Mouse (Mus musculus) limb, embryonic 13.5 days (tissue): ENCODE measurements around the gene Sgip1. TPM values are rescaled to one million over a fixed set of nuclear protein-coding genes. Genes with fewer than 3 reads are reported as not detected.
A peak's percentile ranks its signal among the peaks of the same experiment; 100 is the strongest.

ENCODE experiments used
- ATAC-seq: fragments of 200-750 bp; cut with Nextera tagmentation; 2 replicates; pipeline ENCODE4 v1.8.0; 2017; ENCODE audit warnings: low read depth, moderate number of reproducible peaks, moderate TSS enrichment; ENCODE audit not compliant: low FRiP score
- H3K27ac ChIP-seq: fragments of 300-500 bp; sonication (generic); 2 replicates; pipeline ENCODE4 v1.5.1; 2015; ENCODE audit warnings: inconsistent platforms, mild to moderate bottlenecking, moderate library complexity
- H3K27me3 ChIP-seq: fragments of 300-500 bp; sonication (generic); 2 replicates; pipeline ENCODE4 v1.6.1; 2015; ENCODE audit warnings: mild to moderate bottlenecking, inconsistent platforms
- H3K36me3 ChIP-seq: fragments of 300-500 bp; sonication (generic); 2 replicates; pipeline ENCODE4 v1.6.1; 2015; ENCODE audit warnings: inconsistent platforms, mild to moderate bottlenecking, moderate library complexity
- H3K4me1 ChIP-seq: fragments of 300-500 bp; sonication (generic); 2 replicates; pipeline ENCODE4 v1.6.1; 2015; ENCODE audit warnings: inconsistent platforms
- H3K4me2 ChIP-seq: fragments of 300-500 bp; sonication (generic); replicated peaks from 2 replicates; pipeline ENCODE4 v1.6.1; 2015; ENCODE audit warnings: inconsistent platforms, mild to moderate bottlenecking, moderate library complexity
- H3K4me3 ChIP-seq: fragments of 300-500 bp; sonication (generic); 2 replicates; pipeline ENCODE4 v1.5.1; 2015; ENCODE audit warnings: moderate library complexity, mild to moderate bottlenecking, inconsistent platforms
- H3K9ac ChIP-seq: fragments of 300-500 bp; sonication (generic); 2 replicates; pipeline ENCODE4 v1.6.1; 2015; ENCODE audit warnings: mild to moderate bottlenecking, inconsistent platforms
- H3K9me3 ChIP-seq: fragments of 300-500 bp; sonication (generic); 2 replicates; pipeline ENCODE4 v1.6.1; 2016; ENCODE audit warnings: inconsistent platforms
- WGBS: fragments of 180-500 bp; shearing (Covaris S2); methylation state at CpG from one replicate; pipeline ENCODE4 v1.1.7; 2015; 5-methylcytosine and 5-hydroxymethylcytosine counted together
- polyA plus RNA-seq: library from polyadenylated mRNA; unstranded; fragments of >200 nt; fragmentation: Nextera tagmentation; extraction: Ambion mirVana; gene quantifications from 2 replicates; pipeline ENCODE4 v1.2.1, GENCODE M21; 2015

Gene Sgip1
- polyA plus RNA-seq, 1 experiment from 2014 or later, result 10.0 TPM

- H3K4me3 ChIP-seq, result no peak overlapping the region
- no peaks in the 10 kb centered on the region for H3K9me3 ChIP-seq
- no peaks in the 10 kb centered on the region for H3K36me3 ChIP-seq
- WGBS, result 62% methylated on average over 7 of the region's 7 CpGs
- H3K4me1 ChIP-seq, result 0 out of 2 replicates have a peak, but pooled peaks cover 5% of the 10 kb centered on the region
- H3K27me3 ChIP-seq, result no peaks in the 10 kb centered on the region
- no peak overlapping the region for H3K27ac ChIP-seq
- H3K4me2 ChIP-seq, result no peak overlapping the region
- ATAC-seq, result no peak
- no peak overlapping the region for H3K9ac ChIP-seq
These were observed 42.1 kb downstream of the Sgip1 start for GRCm38 (mm10) chr4:102783063-102783748.

- no peaks in the 10 kb centered on the region for H3K36me3 ChIP-seq
- no peak overlapping the region for H3K27ac ChIP-seq
- ATAC-seq, result no peak
- no peak overlapping the region for H3K4me3 ChIP-seq
- H3K4me2 ChIP-seq, result no peak overlapping the region
- no peaks in the 10 kb centered on the region for H3K27me3 ChIP-seq
- no peak overlapping the region for H3K9ac ChIP-seq
- H3K9me3 ChIP-seq, result no peaks in the 10 kb centered on the region
- 0 out of 2 replicates have a peak, but pooled peaks cover 5% of the 10 kb centered on the region for H3K4me1 ChIP-seq
- 86% methylated on average over 4 of the region's 4 CpGs for WGBS
These were observed 44.1 kb downstream of the Sgip1 start for GRCm38 (mm10) chr4:102785158-102785557.

- Histone ChIP-seq H3K27me3 (no peaks in the 10 kb centered on the region), H3K36me3 (no peaks in the 10 kb centered on the region), H3K9ac (no peak overlapping the region), H3K4me2 (no peak overlapping the region), H3K9me3 (no peaks in the 10 kb centered on the region), H3K27ac (no peak overlapping the region; the same call in 1 of the 2 replicates), H3K4me3 (no peak overlapping the region), H3K4me1 (peaks cover 10% of the 10 kb centered on the region)
- WGBS, result 40% methylated on average over 8 of the region's 8 CpGs
- ATAC-seq, result no peak
These were observed 51.1 kb downstream of the Sgip1 start for GRCm38 (mm10) chr4:102792100-102792790.

- Histone ChIP-seq H3K27ac (no peak overlapping the region), H3K4me1 (peaks cover 6% of the 10 kb centered on the region; the same call in 1 of the 2 replicates), H3K4me3 (no peak overlapping the region), H3K27me3 (no peaks in the 10 kb centered on the region), H3K4me2 (no peak overlapping the region), H3K9ac (no peak overlapping the region), H3K36me3 (no peaks in the 10 kb centered on the region), H3K9me3 (no peaks in the 10 kb centered on the region)
- 84% methylated on average over 1 of the region's 1 CpGs for WGBS
- ATAC-seq, result no peak
These were observed 60.4 kb downstream of the Sgip1 start for GRCm38 (mm10) chr4:102801471-102801870.

GRCm38 (mm10) chr4:102801936-102802335 lies 60.8 kb downstream of the Sgip1 start:
- Histone ChIP-seq H3K4me3 (no peak overlapping the region), H3K27me3 (no peaks in the 10 kb centered on the region), H3K9ac (no peak overlapping the region), H3K36me3 (no peaks in the 10 kb centered on the region), H3K4me2 (no peak overlapping the region), H3K27ac (no peak overlapping the region), H3K9me3 (no peaks in the 10 kb centered on the region), H3K4me1 (peaks cover 6% of the 10 kb centered on the region; the same call in 1 of the 2 replicates)
- ATAC-seq, result no peak
- WGBS, result 97% methylated on average over 4 of the region's 4 CpGs

- no peak overlapping the region for H3K9ac ChIP-seq
- H3K4me2 ChIP-seq, result no peak overlapping the region
- no peaks in the 10 kb centered on the region for H3K9me3 ChIP-seq
- H3K27ac ChIP-seq, result no peak overlapping the region
- no peaks in the 10 kb centered on the region for H3K27me3 ChIP-seq
- WGBS, result 54% methylated on average over 5 of the region's 5 CpGs
- no peak overlapping the region for H3K4me3 ChIP-seq
- H3K4me1 ChIP-seq, result peaks cover 6% of the 10 kb centered on the region; the same call in 1 of the 2 replicates
- ATAC-seq, result peak; percentile 64; the same call in 1 of the 2 replicates
- no peaks in the 10 kb centered on the region for H3K36me3 ChIP-seq
These were observed 63.5 kb downstream of the Sgip1 start for GRCm38 (mm10) chr4:102804611-102805010.

- Histone ChIP-seq H3K9ac (no peak overlapping the region), H3K4me3 (no peak overlapping the region), H3K27me3 (no peaks in the 10 kb centered on the region), H3K27ac (no peak overlapping the region), H3K4me2 (no peak overlapping the region), H3K4me1 (peaks cover 7% of the 10 kb centered on the region), H3K9me3 (no peaks in the 10 kb centered on the region), H3K36me3 (no peaks in the 10 kb centered on the region)
- 74% methylated on average over 3 of the region's 3 CpGs for WGBS
- ATAC-seq, result no peak
These were observed 65.9 kb downstream of the Sgip1 start for GRCm38 (mm10) chr4:102806987-102807386.

- Histone ChIP-seq H3K36me3 (no peaks in the 10 kb centered on the region), H3K4me1 (peaks cover 15% of the 10 kb centered on the region), H3K4me2 (no peak overlapping the region)
These were observed 67.2 kb downstream of the Sgip1 start for GRCm38 (mm10) chr4:102808258-102808657.

GRCm38 (mm10) chr4:102809296-102809695 lies 68.2 kb downstream of the Sgip1 start:
- Histone ChIP-seq H3K36me3 (no peaks in the 10 kb centered on the region), H3K9me3 (no peaks in the 10 kb centered on the region), H3K9ac (no peak overlapping the region), H3K4me1 (peaks cover 15% of the 10 kb centered on the region), H3K4me3 (no peak overlapping the region), H3K4me2 (no peak overlapping the region), H3K27me3 (no peaks in the 10 kb centered on the region), H3K27ac (no peak overlapping the region)
- 72% methylated on average over 4 of the region's 4 CpGs for WGBS
- no peak for ATAC-seq

More at GRCm38 (mm10) chr4:102808258-102808657, 67.2 kb downstream of the Sgip1 start:
- Histone ChIP-seq H3K27ac (no peak overlapping the region), H3K4me3 (no peak overlapping the region), H3K9me3 (no peaks in the 10 kb centered on the region), H3K27me3 (no peaks in the 10 kb centered on the region), H3K9ac (no peak overlapping the region)
- no peak for ATAC-seq

GRCm38 (mm10) chr4:102810277-102810676 lies 69.2 kb downstream of the Sgip1 start:
- H3K9me3 ChIP-seq, result no peaks in the 10 kb centered on the region
- no peak for ATAC-seq
- no peak overlapping the region for H3K27ac ChIP-seq
- no peak overlapping the region for H3K4me2 ChIP-seq
- peaks cover 9% of the 10 kb centered on the region for H3K4me1 ChIP-seq
- WGBS, result 80% methylated on average over 1 of the region's 1 CpGs
- H3K9ac ChIP-seq, result no peak overlapping the region
- H3K4me3 ChIP-seq, result no peak overlapping the region
- no peaks in the 10 kb centered on the region for H3K27me3 ChIP-seq
- no peaks in the 10 kb centered on the region for H3K36me3 ChIP-seq

- Histone ChIP-seq H3K36me3 (no peaks in the 10 kb centered on the region), H3K4me2 (no peak overlapping the region), H3K27ac (no peak overlapping the region), H3K9me3 (no peaks in the 10 kb centered on the region), H3K27me3 (no peaks in the 10 kb centered on the region), H3K4me3 (no peak overlapping the region), H3K4me1 (peaks cover 9% of the 10 kb centered on the region), H3K9ac (no peak overlapping the region)
- no peak for ATAC-seq
- WGBS, result 40% methylated on average over 9 of the region's 9 CpGs
These were observed 70.1 kb downstream of the Sgip1 start for GRCm38 (mm10) chr4:102811007-102811805.

GRCm38 (mm10) chr4:102813346-102813745 lies 72.2 kb downstream of the Sgip1 start:
- Histone ChIP-seq H3K4me1 (peaks cover 9% of the 10 kb centered on the region), H3K27ac (no peak overlapping the region), H3K27me3 (no peaks in the 10 kb centered on the region), H3K4me2 (no peak overlapping the region), H3K36me3 (no peaks in the 10 kb centered on the region), H3K9ac (no peak overlapping the region), H3K4me3 (no peak overlapping the region), H3K9me3 (no peaks in the 10 kb centered on the region)
- WGBS, result 80% methylated on average over 8 of the region's 8 CpGs
- ATAC-seq, result no peak
